Mouse (Mus musculus): Measurements from ENCODE around the gene Lgals7.
"Not testable (repeated sequence)": the region's sequence is repeated elsewhere in the genome, so short reads cannot be mapped to it uniquely, and the experiment has no call there.

The Lgals7 gene

DNA sequence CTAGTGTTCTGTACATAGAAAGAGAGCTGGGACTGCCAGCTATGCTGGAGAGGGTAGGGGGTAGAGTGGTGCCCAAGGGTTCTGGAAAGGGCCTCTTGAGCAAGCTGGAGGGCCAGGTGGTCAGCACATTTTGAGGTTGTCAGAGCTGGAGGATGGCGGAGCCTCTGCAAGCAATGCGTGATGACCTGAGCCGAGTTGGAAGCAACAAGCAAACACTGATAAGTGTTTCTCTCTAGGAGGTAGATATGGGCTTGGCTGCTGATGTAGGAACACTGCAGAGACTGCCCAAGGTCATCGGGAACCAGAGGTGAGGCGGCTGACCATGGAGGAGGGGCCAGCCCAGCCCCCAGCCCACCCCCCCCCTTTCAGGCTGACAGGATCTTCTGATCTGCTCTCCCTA is 32.7 kb upstream of the Lgals7 start:
- DNase-seq (ENCODE audit: low read depth, low spot score), result no peak

DNA sequence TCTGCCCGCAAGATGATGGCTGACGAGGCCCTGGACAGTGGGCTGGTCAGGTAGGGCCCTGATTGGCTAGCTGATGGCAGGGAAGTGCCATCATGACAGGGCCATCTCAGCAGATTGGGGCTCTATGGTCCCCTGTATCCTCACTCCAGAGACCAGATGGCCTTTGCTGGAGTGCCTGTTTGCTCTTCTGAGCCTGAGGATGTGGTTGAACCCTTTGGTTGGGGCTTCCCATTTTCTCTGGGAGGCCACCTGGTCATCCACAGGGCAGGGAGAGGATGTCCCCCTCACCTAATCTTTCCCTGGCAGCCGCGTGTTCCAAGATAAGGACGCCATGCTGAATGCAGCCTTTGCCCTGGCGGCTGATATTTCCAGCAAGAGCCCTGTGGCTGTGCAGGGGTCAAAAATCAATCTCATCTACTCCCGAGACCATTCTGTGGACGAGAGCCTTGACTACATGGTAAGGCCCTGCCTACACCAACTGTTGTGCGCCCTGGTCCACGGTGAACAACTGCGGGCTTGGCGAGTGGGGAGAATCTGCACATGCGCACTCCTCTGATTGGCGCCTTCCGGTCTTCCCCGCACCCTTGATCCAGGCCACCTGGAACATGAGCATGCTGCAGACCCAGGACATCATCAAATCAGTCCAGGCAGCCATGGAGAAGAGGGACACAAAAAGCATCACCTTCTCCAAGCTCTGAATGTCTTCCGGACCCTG is 32.1 kb upstream of the Lgals7 start:
- DNase-seq (ENCODE audit: low read depth, low spot score), result no peak

DNA sequence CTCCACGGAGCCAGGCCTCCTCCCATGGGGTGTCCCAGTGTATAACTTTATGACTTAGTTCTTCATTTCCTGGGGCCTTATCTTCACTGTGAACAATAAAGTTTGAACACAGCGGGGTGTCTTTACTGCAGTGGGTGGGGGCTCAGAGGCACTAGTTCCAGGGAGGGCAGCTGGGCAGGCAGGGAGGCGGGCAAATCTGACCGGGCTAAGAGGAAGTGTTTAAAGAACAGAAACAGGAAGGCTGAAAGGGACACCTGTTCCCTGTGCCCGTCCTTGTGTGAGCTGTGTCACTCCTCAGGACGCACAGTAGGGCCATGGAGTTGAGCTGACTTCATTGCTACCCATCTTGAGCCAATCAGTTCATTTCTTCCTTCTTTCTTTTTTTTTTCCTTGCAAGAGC is 31.5 kb upstream of the Lgals7 start:
- no peak for DNase-seq (ENCODE audit: low read depth, low spot score)

DNA sequence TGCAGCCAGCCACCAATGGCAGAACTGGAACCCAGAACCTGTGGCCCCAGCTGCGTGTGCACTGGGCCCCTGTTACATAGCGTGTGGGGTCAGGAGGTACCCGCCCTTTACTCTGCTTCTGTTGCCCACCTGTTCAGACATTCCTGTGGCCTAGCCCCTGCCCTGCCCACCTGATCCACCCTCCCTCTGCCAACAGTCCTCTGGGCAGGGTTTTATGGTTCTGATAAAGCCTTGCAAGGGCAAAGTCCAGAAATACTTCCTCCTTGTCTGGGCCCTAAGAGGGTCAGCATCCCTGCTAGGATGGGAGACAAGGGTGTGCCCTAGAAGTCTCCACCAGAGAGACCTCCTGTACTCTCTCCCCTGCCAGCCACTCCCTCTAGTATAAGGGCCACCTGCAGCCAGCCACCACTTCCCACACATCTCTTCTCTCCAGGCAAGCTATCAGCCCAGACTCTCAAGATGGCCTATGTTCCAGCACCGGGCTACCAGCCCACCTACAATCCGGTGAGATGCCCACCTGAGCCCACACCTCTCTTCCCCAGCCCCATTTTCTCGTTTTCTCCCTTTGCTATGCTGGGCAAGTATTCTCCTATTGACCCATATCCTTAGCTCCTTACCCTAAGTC is 29.8 kb upstream of the Lgals7 start, which contains the start of gene Lgals4:
Gene Lgals4 (plus strand): TSS at position 132 of the 625 bp plus-strand sequence.
- no peak for DNase-seq (ENCODE audit: low read depth, low spot score)

DNA sequence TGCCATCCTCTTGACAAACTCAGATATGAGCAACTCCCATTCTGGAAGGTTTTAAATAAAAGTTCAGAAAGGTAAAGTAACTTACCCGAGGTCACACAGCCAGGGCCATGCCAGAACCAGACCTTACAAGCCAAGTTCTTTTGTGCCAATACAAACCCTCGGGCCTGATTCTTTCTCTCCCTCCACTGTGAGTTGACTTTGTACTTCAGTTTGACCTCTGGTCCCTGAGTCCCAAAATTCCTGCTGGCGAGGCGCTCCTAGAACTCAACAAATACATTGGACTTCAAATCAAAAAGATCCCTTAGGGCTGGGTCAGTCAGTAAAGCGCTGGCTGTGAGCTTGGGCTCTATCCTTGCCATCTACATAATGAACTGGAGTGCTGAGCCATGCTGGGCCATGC is 26.7 kb upstream of the Lgals7 start:
- DNase-seq (ENCODE audit: low read depth, low spot score), result no peak

DNA sequence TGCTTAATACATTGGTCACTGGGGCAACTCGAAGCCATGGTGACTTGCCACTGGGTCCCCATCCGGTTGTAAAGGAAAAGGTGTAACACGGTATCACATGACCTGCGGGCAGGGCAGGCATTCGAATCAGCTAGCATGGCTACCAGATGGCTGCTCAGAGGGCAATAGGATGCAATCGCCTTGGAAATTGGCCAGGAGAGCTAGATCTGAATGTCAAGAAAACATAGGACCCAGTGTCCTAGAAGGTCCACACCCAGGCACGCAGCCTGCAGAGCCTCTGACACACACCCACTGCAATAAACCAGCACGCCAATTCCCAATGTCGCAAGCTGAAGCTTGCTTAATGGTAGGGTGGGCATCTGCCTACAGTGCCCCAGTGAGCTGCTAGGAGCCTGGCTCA is 25.3 kb upstream of the Lgals7 start:
- DNase-seq (ENCODE audit: low read depth, low spot score), result no peak

DNA sequence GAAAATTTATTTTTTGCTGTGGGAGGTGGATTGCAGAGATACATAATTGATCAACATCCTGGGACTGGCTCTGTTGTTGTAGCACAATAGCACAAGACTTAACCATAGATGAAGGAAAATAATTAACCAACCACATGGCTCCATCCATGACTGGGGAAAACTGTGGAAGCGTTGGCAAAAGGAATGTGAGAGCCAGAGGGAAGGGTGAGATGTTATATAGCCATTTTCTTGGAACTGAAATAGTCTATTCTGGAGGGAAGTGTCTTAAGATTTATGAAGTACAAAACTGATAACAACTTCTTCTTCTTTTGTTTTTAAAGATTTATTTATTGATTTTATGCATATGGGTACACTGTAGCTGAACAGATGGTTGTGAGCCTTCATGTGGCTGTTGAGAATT is 16.4 kb upstream of the Lgals7 start:
- no peak for DNase-seq (ENCODE audit: low read depth, low spot score)

DNA sequence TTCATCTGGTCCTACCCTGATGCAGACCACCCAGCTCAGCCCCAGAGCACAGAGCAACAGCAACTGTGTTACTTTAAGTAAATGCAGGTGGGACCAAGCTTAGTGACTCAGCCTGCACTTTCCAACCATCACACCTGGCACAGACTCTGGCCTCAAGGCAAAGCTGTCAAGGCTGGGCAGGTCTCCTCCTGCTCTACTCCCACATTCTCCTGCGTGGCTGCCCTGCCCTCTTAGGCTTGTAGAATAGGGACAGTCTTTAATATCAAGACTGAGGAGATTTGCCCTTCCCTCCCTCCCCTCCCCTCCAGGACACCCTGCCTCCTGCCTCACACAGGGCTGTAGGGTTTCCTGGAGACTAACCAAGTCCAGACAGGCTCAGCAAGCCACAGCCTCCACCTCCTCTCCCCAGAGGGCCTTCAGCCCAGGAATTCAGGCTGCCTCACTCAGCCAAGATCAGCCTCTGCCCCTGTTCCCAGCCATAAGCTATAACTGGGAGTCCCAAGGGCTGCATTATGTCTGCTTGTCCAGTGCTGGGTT is 13.9 kb upstream of the Lgals7 start:
- no peak for DNase-seq (ENCODE audit: low read depth, low spot score)

DNA sequence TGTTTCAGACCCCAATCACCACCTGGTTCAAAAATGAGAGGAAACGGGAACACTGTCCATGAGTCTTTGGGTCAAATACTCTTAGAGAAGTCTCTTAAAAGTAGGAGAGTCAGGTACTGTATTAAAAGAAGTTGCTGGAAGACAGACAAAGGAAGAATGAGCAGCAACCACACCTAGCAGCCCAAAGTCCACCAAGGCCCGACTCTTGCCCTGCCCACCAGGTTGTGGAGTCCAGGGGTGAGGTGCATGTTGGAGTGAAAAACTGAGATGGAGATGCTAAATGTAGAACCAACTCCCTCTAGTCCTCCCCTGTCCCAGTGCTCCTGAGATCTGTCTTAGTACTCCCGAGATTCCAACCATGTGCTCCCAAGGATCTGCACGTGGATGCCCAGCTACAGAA is 13.0 kb upstream of the Lgals7 start:
- DNase-seq (ENCODE audit: low read depth, low spot score), result no peak

DNA sequence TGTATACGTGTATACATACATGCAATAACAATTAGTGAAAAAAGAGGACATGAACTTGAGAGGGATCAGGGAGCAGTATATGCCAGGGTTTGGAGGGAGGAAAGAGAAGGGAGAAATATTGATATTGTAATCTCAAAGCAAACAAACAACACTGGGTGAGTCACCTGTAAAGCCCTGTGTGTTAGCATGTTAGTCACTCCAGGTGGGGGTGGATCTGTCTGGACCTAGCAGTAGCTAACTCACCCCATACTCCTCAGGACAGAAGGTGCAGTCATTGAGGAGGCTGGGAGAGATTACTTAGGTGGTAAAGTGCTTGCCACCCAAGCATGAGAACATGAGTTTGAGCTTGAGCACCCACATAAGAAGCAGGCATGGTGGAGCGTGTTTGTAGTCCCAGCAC is 3.7 kb upstream of the Lgals7 start:
- DNase-seq (ENCODE audit: low read depth, low spot score), result no peak

DNA sequence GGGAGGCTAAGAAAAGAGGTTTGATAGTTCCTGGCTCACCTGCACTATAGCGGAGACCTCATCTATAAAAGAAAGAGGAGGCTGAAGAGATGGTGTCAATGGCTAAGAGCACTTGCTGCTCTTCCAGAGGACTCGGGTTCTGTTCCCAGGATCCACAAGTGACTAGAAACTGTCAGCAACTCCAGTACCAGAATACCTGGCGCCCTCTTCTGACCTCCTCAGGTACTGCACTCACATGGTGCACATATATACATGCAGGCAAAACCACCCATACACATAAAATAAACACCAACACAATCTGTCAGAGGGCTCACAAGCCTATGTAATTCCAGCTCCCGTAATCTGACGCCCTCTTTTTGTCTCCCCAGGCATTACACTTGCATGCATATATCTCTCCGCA is 2.8 kb upstream of the Lgals7 start:
- no peak for DNase-seq (ENCODE audit: low read depth, low spot score)

DNA sequence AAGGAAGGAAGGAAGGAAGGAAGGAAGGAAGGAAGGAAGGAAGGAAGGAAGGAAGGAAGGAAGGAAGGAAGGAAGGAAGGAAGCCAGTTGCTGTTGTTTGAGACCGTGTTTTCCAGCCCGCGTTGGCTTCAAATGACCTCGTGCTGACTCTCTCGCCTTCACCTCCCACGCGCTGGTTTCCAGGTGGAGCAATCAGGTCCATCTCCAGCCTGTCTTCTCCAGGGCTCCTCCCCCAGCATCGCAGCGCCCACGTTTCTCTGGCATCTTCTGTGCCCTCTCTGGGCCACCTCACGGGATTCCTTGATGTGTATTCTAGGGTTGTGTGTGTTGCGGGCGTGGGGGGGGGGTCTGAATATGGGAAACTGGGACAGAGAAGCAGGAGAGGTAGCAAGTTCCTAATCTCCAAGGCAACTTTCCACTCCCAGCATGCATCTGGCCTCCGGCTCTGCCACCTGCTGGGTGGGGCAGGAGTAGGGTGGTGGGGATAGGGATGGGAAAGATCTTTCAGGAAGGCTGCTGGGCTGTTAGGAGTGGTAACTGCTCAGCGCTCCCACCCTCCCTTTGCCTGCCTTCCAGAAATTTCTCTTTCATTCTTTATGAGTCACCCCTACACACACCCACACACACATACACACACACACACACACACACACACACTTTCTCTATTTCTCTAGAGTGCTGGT is 695 bp upstream of the Lgals7 start:
- DNase-seq (ENCODE audit: low read depth, low spot score), result no peak

DNA sequence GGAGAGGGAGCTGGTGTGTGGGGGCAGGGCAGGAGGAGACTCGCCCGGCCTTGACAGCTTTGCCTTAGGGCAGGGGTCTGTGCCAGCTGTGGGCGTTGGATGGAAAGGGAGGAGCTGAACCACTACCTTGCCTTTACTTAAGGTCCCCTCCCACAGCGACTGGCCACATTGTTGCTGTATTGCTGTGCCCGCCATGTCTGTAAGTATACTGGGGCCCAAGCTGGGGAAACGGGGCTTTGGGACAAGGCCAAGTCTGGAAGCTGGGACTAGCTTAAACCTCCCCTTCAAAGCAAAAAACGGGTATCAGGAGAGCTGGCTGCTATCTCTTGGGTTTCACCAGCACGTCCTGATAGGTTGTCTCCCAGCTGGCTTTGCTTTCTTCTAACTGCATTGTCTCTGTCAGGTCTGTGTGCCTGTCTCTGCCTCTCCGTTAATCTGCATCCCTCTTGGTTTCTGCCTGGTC is 666 bp downstream of the Lgals7 start:
- no peak for DNase-seq (ENCODE audit: low read depth, low spot score)

DNA sequence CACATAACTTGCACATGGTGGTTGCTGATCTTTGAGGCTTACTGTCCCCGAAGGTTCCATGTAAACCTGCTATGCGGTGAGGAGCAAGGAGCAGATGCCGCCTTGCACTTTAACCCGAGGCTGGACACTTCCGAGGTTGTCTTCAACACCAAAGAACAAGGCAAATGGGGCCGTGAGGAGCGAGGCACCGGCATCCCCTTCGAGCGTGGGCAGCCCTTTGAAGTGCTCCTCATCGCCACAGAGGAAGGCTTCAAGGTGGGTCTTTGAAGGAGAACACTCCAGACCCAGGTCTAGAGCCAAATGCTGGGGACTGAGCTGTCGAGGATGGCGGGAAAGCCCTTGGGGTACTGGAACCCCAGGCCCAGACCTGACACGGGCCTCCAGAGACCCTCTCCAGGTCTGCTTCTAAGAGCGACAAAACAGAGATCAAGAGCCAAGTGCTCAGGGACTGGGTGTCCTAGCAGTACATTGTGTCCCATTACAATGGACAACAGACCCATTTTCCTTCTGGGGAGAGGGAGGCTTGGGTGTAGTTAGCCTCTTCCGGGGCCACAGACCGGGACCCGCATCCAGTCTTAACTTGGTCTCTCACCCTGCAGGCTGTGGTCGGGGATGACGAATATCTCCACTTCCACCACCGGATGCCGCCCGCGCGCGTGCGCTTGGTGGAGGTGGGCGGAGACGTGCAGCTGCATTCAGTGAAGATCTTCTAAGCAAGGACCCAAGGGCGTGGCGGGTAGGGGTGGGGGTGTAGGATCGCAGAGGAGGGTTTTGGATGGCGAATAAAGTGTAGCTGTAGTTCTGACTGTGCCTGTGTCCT is 2.0 kb downstream of the Lgals7 start:
- DNase-seq (ENCODE audit: low read depth, low spot score), result peak; percentile 65

DNA sequence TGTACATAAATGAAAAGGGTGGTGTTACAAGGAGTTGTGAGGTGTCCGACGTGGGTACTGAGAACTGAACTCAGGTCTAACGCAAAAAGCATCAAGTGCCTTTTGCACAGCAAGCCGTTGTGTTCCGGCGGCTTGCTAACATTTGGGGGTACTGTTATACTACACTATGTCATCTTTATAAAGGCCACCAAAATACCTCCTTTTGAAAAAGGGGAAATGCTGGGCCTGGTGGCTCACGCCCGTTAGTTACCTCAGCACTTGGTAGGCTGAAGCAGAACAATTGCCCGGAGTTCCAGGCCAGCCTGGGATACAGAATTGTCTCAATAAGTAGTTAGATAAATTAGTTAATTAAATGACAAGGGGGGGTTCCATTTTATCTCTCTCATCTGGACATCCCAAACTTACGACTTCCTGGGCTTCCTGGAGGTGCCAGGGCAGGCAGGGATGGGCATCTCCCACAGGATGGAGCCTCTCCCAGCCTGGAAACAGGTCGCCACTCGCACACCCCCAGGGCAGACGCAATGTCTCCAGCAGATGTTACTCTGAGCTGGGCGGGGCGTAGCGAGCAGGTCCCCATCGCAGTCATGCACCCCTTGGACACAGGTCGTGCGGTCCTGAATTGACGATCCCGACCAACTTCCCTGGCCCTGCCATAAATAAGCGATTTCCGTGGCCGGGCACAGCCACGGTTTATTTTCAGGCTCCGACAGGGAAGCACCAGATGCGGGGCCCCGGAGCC is 3.3 kb downstream of the Lgals7 start:
- DNase-seq (ENCODE audit: low read depth, low spot score), result no peak

DNA sequence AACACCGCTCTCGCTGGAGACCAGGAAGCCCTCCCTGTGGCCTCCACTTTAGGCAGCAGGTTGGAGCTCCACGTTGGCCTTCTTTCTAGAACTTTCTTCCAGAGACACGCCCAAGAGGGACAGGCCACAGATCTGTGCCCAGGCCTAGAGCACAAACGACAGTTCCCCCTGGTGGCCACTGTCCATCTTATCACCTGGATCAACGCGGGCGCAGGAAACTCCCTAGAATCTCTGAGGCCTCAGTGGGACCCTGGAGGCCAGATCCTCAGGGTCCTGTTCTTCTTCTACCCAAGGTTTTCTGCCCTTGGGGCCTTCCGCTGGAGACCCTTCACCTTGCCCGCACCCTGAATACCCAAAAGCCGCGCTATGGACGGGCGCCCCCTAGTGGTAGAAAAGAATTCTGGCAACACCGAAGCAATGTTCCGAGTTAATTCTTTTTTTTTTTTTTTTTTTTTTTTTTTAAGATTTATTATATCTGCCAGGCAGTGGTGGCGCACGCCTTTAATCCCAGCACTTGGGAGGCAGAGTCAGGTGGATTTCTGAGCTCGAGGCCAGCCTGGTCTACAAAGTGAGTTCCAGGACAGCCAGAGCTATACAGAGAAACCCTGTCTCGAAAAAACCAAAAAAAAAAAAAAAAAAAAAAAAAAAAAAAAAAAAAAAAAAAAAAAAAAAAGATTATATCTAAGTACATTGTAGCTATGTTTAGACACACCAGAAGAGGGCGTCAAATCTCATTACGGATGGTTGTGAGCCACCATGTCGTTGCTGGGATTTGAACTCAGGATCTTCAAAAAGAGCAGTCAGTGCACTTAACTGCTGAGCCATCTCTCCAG is 4.1 kb downstream of the Lgals7 start:
- DNase-seq (ENCODE audit: low read depth, low spot score), result not testable (repeated sequence)

DNA sequence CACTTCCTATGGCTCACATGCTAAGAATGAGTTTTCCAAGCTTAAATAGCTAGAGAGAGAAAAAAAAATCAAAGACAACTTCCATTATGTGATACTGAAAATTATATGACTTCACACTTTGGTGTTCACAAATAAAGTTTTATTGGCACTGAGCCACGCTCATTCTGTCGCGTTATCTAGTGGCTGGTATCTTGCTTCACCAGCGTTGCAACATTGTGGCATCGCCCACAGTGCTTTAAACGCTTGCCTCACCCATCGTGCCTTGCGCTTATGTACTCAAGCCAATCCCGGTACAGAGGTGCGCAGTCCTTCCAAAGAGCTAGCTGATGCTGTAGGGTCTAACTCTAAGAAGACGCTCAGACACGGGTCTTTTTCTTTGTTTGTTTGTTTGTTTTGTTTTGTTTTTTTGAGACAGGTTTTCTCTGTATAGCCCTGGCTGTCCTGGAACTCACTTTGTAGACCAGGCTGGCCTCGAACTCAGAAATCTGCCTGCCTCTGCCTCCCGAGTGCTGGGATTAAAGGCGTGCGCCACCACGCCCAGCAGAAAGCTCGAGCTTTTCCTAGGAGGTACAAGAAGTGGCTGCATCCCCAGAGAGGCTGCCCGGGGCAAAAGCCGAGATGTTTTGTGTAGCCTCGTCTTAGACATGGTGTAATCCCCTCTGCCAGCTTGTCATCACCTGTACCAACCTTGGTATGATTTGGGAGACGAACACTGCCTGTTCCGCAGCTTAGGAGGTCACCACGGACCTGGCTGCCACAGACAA is 7.4 kb downstream of the Lgals7 start:
- DNase-seq (ENCODE audit: low read depth, low spot score), result no peak

DNA sequence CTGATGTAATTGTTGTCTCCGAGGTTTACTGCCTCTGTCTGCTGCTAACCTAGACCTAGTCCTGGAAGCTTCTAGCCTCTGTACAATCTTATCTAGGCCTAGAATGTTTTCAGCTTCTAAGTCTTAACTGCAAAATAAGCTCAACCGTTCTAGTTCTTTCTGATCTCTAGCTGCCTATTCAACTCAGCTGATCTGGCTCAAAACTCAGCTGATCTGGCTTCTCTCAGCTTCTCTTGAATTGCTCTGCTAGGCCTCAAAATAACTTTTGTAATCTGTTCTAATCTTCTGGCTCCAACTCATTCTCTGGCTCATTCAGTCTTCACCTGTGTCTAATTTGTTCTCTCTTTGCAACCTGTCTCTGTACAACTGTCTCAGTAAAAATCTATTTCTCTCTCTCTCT is 10.9 kb downstream of the Lgals7 start:
- DNase-seq (ENCODE audit: low read depth, low spot score), result no peak

DNA sequence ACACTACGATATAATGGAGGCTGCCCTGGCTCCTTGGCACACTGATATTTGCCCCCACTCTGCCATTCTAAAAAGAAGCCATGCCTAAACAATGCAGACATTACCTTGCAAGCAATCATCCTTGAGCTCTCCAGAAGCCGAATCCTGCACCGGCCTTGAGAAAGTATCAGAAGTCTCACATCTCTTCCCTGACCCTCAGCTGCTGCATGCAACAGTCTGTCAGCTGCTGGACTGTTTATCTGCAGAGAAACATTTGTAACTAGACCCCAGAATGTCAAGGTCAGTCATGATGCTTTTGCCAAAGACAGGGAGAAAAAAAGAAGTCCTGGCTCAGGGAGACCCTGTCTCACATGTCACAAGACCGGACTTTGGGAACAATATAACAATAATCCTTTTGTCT is 12.4 kb downstream of the Lgals7 start:
- DNase-seq (ENCODE audit: low read depth, low spot score), result no peak

All from WW6 (cell line).